Mouse (Mus musculus): Measurements from ENCODE around the gene Ppp6r3.

DNA sequence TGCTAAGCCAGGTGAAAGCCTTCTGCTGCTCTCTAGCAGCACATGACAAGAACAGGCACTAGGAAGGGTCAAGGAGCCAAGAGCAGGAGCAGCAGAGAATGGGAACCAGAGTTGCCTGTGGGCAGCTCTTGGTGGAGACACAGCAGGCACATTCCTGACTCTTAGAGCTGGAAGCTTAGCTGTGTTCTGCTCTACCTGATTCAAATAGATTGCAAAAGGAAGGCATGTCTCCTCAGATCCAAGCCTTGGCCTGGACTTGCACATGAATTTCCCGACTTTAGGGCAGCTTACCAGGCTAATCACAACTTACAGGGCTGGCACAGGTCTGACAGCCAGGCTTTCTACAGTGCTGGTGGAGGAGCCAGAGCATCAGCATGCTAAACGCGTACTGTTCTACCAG, 115.6 kb downstream of the Ppp6r3 start:
- no peak for TF ChIP-seq CTCF (IDR thresholded peaks at IDR 0.05; ENCODE audit: low read depth, low read length)
- no peak for TF ChIP-seq EP300 (IDR thresholded peaks at IDR 0.05; ENCODE audit: insufficient read depth, low read depth, low read length)
- TF ChIP-seq POLR2A (IDR thresholded peaks at IDR 0.05; ENCODE audit: insufficient read depth, low read length), result no peak

Measured in ES-Bruce4 (cell line).